Mouse (Mus musculus) midbrain, postnatal 0 days (tissue): ENCODE data around the gene Sema4a. TPM values are rescaled to one million over a fixed set of nuclear protein-coding genes. Genes with fewer than 3 reads are reported as not detected.

ENCODE experiments used
- ATAC-seq: fragments of 200-750 bp; cut with Nextera tagmentation; 2 replicates; pipeline ENCODE4 v1.8.0; 2017; ENCODE audit warnings: moderate number of reproducible peaks, mild to moderate bottlenecking, moderate TSS enrichment, moderate library complexity; ENCODE audit not compliant: low FRiP score
- DNase-seq: peaks from one replicate; pipeline ENCODE4 v3.0.0-alpha.2; 2015; ENCODE audit warnings: low spot score
- H3K27ac ChIP-seq: fragments of 300-500 bp; sonication (generic); 2 replicates; pipeline ENCODE4 v1.5.1; 2014; ENCODE audit warnings: low read depth, mild to moderate bottlenecking, low read length, mixed read lengths
- H3K27me3 ChIP-seq: fragments of 300-500 bp; sonication (generic); 2 replicates; pipeline ENCODE4 v1.6.1; 2014; ENCODE audit warnings: low read length, control low read depth, mixed read lengths; ENCODE audit not compliant: insufficient read depth
- H3K36me3 ChIP-seq: fragments of 300-500 bp; sonication (generic); 2 replicates; pipeline ENCODE4 v1.6.1; 2014; ENCODE audit warnings: low read length, control low read depth, mixed read lengths; ENCODE audit not compliant: insufficient read depth
- H3K4me1 ChIP-seq: fragments of 300-500 bp; sonication (generic); 2 replicates; pipeline ENCODE4 v1.6.1; 2014; ENCODE audit warnings: mild to moderate bottlenecking, control low read depth, antibody characterized with exemption, low read length, mixed read lengths; ENCODE audit not compliant: insufficient read depth
- H3K4me2 ChIP-seq: fragments of 300-500 bp; sonication (generic); 2 replicates; pipeline ENCODE4 v1.6.1; 2014; ENCODE audit warnings: low read depth, mild to moderate bottlenecking, low read length, mixed read lengths; ENCODE audit not compliant: poor library complexity, severe bottlenecking
- H3K4me3 ChIP-seq: fragments of 300-500 bp; sonication (generic); 2 replicates; pipeline ENCODE4 v1.5.1; 2014; ENCODE audit warnings: low read depth, mild to moderate bottlenecking, low read length, moderate library complexity
- H3K9ac ChIP-seq: fragments of 300-500 bp; sonication (generic); replicated peaks from 2 replicates; pipeline ENCODE4 v1.6.1; 2014; ENCODE audit warnings: mild to moderate bottlenecking, low read length, moderate library complexity, mixed read lengths; ENCODE audit not compliant: poor library complexity, severe bottlenecking
- H3K9me3 ChIP-seq: fragments of 300-500 bp; sonication (generic); 2 replicates; pipeline ENCODE4 v1.6.1; 2016; ENCODE audit warnings: low read length, control low read depth
- CTCF ChIP-seq: IDR thresholded peaks from 2 replicates; pipeline ENCODE4 v1.5.1; 2016; ENCODE audit warnings: antibody characterized with exemption, mild to moderate bottlenecking
- WGBS: fragments of 180-500 bp; shearing (Covaris S2); extraction: QIAGEN DNeasy Blood & Tissue Kit; methylation state at CpG from one replicate; pipeline ENCODE4 v1.1.7; 2014; 5-methylcytosine and 5-hydroxymethylcytosine counted together
- polyA plus RNA-seq: library from polyadenylated mRNA; unstranded; fragments of >200 nt; fragmentation: Nextera tagmentation; extraction: Ambion mirVana; gene quantifications from 2 replicates; pipeline ENCODE4 v1.2.1, GENCODE M21; 2015
- total RNA-seq: library from RNA; depleted of rRNA; stranded (reverse); fragments of >200 nt; gene quantifications from 2 replicates; pipeline ENCODE4 v1.2.3, GENCODE M21; 2014

The Sema4a gene
- total and polyA plus RNA-seq, 2 experiments from 2014 or later = 42.1 to 62.0 TPM

- ATAC-seq (no peak), DNase-seq (no peak)
- TF ChIP-seq CTCF = no peak
- peaks cover 6% of the 10 kb centered on the region; the same call in 1 of the 2 replicates for H3K4me1 ChIP-seq
- H3K27me3 ChIP-seq = no peaks in the 10 kb centered on the region
- no peak overlapping the region for H3K9ac ChIP-seq
- H3K4me2 ChIP-seq = no peak overlapping the region
- 0 out of 2 replicates have a peak, but pooled peaks cover 4% of the 10 kb centered on the region for H3K36me3 ChIP-seq
- H3K9me3 ChIP-seq = no peaks in the 10 kb centered on the region
- WGBS = 79% methylated on average over 11 of the region's 11 CpGs
- H3K4me3 ChIP-seq = no peak overlapping the region
- no peak overlapping the region for H3K27ac ChIP-seq
These were observed 33.0 kb upstream of the Sema4a start for GRCm38 (mm10) chr3:88493706-88494582.

DNA sequence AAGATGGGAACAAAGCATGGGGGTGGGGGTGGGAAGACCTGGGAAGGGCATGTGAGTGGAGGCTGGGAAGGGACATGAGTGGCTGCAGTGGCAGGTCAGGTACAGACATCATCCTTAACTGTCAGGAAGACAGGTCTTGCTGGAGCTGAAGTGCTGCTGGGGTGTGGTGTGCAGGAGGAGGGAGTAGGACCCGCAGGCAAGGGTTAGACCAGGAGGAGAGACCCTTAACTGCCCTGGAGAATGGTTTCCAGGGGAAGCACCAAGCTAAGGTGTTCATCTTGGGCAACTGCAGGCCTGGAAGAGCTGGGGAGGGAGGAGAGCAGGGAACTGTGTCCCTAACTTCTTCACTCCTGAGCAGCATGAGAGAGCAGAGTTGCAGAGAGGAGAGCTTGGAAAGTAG is 26.4 kb upstream of the Sema4a start:
- Histone ChIP-seq H3K27me3 (peaks cover 20% of the 10 kb centered on the region), H3K27ac (no peak overlapping the region), H3K4me2 (no peak overlapping the region), H3K36me3 (peaks cover 42% of the 10 kb centered on the region), H3K4me3 (no peak overlapping the region), H3K9me3 (no peaks in the 10 kb centered on the region), H3K9ac (no peak overlapping the region), H3K4me1 (no peaks in the 10 kb centered on the region)
- ATAC-seq (no peak), DNase-seq (no peak)
- TF ChIP-seq CTCF = no peak
- WGBS = 77% methylated on average over 1 of the region's 1 CpGs

DNA sequence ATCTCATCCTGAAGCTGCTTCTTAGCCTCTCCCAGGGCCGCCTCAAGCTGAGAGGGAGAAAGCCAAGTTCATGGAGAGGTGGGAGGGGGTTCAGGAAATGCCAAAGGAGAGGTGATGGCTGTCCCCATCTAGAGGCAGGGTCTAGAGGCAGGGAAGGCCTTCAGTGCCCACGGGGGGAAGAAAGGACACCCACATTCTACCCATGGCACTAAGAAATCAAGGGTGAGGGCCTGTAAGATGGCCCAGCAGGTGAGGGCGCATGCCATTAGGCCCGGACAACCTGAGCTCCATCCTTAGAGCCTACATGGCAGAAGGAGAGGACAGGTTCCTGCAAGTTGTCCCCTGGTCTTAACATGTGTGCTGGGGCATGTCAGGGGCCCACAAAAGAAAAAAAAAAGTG is 25.9 kb upstream of the Sema4a start:
- DNase-seq = no peak
- TF ChIP-seq CTCF = no peak
- H3K27me3 ChIP-seq = peaks cover 20% of the 10 kb centered on the region
- no peaks in the 10 kb centered on the region for H3K4me1 ChIP-seq
- 74% methylated on average over 4 of the region's 4 CpGs for WGBS
- H3K36me3 ChIP-seq = peaks cover 46% of the 10 kb centered on the region
- no peak overlapping the region for H3K27ac ChIP-seq
- H3K4me2 ChIP-seq = no peak overlapping the region
- no peak overlapping the region for H3K9ac ChIP-seq
- no peak for ATAC-seq
- H3K4me3 ChIP-seq = no peak overlapping the region
- H3K9me3 ChIP-seq = no peaks in the 10 kb centered on the region

DNA sequence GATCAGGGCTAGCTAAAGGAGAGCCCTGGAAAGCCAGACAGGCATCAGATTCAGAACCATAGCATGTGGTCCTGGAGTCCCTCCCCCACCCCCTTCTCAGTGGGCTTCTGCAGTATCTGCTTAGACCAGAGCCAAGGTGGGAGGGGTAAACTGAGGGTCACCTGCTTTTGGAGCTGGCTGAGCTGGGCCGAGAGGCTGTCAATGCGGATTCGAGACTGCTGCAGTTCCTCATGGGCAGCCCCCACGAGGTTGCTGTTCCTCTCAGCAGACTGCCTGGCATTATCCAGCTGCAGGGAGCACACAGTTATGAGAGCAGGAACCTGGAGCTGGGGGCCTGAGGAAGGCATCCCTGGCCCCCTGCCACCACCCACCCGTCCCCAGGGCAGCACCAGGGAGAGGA is 25.1 kb upstream of the Sema4a start:
- DNase-seq = no peak
- H3K27me3 ChIP-seq = peaks cover 20% of the 10 kb centered on the region

DNA sequence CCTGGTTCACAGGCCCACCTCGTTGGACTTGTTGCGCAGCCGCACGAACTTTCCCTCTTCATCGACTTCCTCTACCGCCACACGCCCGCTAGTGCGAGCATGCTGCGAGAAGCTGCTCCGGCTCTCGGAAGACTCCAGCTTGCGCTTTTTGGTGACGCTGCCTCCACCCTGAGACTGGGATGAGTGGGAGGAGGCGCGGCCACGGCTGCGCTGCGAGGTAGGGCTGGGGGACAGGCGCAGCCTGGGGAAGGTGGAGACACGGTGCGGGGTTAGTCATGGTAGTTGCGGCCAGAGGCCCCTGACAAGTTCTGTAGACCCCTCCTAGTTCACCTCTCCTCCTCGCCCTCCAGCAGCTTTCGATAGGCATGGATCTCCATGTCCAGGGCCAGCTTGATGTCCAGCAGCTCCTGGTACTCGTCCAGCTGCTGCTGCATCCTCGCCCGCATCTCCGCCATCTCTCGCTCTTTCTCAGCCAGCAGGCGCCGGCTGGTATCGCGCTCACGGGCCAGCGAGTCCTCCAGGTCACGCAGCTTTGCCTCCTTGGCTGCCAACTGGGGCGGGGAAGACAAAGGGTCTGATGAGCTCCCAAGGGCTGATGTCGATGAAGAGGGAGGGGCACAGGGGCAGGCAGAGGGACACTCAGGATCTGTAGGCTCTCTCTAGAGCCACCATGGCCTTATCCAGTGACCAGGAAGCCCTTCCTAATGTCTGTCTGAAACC is 23.8 kb upstream of the Sema4a start:
- WGBS = 31% methylated on average over 39 of the region's 39 CpGs
- peak; percentile 47 for DNase-seq

More for the DNA sequence above, 25.1 kb upstream of the Sema4a start:
- TF ChIP-seq CTCF = no peak
- WGBS = 71% methylated on average over 5 of the region's 5 CpGs
- H3K4me2 ChIP-seq = no peak overlapping the region
- H3K9ac ChIP-seq = no peak overlapping the region
- no peaks in the 10 kb centered on the region for H3K4me1 ChIP-seq
- peaks cover 51% of the 10 kb centered on the region for H3K36me3 ChIP-seq
- H3K9me3 ChIP-seq = no peaks in the 10 kb centered on the region
- no peak overlapping the region for H3K27ac ChIP-seq
- no peak for ATAC-seq
- H3K4me3 ChIP-seq = no peak overlapping the region

GRCm38 (mm10) chr3:88483621-88484020 is 22.6 kb upstream of the Sema4a start:
- 10% methylated on average over 5 of the region's 5 CpGs for WGBS
- H3K9me3 ChIP-seq = no peaks in the 10 kb centered on the region
- H3K27ac ChIP-seq = no peak overlapping the region
- H3K4me3 ChIP-seq = no peak overlapping the region
- peak; percentile 70 for DNase-seq
- no peaks in the 10 kb centered on the region for H3K4me1 ChIP-seq
- peaks cover 51% of the 10 kb centered on the region for H3K36me3 ChIP-seq
- no peak overlapping the region for H3K9ac ChIP-seq
- peaks cover 20% of the 10 kb centered on the region for H3K27me3 ChIP-seq
- TF ChIP-seq CTCF = peak; percentile 96
- 0 out of 2 replicates have a peak, but pooled peaks have one; percentile 35 for ATAC-seq
- H3K4me2 ChIP-seq = no peak overlapping the region

More for the DNA sequence above, 23.8 kb upstream of the Sema4a start:
- no peaks in the 10 kb centered on the region for H3K9me3 ChIP-seq
- no peak overlapping the region for H3K4me2 ChIP-seq
- H3K36me3 ChIP-seq = peaks cover 51% of the 10 kb centered on the region
- no peak overlapping the region for H3K27ac ChIP-seq
- no peak overlapping the region for H3K4me3 ChIP-seq
- no peak overlapping the region for H3K9ac ChIP-seq
- no peaks in the 10 kb centered on the region for H3K4me1 ChIP-seq
- H3K27me3 ChIP-seq = peaks cover 20% of the 10 kb centered on the region
- no peak for ATAC-seq
- no peak for TF ChIP-seq CTCF
